Mouse (Mus musculus): ENCODE results near the gene Olfr1484. TPM values are rescaled to one million over a fixed set of nuclear protein-coding genes. Genes with fewer than 3 reads are reported as not detected.
"Not testable (repeated sequence)": the region's sequence is repeated elsewhere in the genome, so short reads cannot be mapped to it uniquely, and the experiment has no call there.

The Olfr1484 gene
- polyA plus RNA-seq (2012; rRNA removed): not detected in 2 replicates

DNA sequence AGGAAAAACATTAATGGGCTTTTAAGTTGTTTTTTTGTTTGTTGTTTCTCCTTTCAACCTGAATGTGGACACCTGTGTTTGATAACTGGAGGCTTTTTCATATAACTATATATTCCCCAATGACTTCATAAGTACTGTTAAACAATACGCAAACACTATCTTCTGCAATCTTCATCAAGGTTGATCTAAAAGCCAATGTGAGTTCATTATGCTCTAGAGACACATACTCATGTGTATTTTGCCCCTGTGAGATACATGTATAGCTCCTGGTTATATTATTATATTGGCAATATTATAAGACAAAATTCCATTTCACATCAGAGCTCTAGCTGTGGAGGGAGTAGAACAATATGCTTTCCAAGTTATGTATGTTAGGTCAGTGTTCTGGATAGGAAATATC is at the start of gene Olfr1484:
Gene Olfr1484, plus strand, starts transcription at position 301 of the 400 bp plus-strand sequence.
- Histone ChIP-seq H3K4me1 (ENCODE audit: control insufficient read depth, insufficient read depth, low read length) (no peaks in the 10 kb centered on the region), H3K27ac (ENCODE audit: insufficient read depth, low read length) (no peak within 1 kb of the TSS), H3K4me3 (replicated peaks; ENCODE audit: insufficient read depth, low read depth, low read length) (no peak within 1 kb of the TSS), H3K27me3 (ENCODE audit: control insufficient read depth, insufficient read depth, low read length) (no peaks in the 10 kb centered on the region)
- TF ChIP-seq POLR2A (IDR thresholded peaks at IDR 0.05; ENCODE audit: borderline replicate concordance, insufficient read depth, low read length) (no peak), CTCF (IDR thresholded peaks at IDR 0.05; ENCODE audit: borderline replicate concordance, insufficient read depth, low read depth, low read length) (no peak)
- DNase-seq: no peak
- 84% methylated on average over 1 of the region's 1 CpGs for WGBS

DNA sequence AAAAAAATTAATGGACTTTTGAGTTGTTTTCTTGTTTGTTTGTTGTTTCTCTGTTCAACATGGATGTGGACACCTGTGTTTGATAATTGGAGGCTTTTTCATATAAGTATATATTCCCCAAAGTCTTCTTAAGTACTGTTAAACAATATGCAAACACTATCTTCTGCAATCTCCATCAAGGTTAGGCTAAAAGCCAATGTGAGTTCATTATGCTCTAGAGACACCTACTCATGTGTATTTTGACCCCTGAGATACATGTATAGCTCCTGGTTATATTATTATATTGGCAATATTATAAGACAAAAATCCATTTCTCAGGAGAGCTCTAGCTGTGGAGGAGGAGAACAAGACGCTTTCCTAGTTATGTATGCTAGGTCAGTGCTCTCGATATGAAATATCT is 33.8 kb downstream of the Olfr1484 start, which contains the start of gene Olfr1487:
Gene Olfr1487, plus strand, starts transcription at position 301 of the 400 bp plus-strand sequence.
- not testable (repeated sequence) for H3K27me3 ChIP-seq (ENCODE audit: control insufficient read depth, insufficient read depth, low read length); H3K27ac ChIP-seq (ENCODE audit: insufficient read depth, low read length); DNase-seq; H3K4me1 ChIP-seq (ENCODE audit: control insufficient read depth, insufficient read depth, low read length); H3K4me3 ChIP-seq (replicated peaks; ENCODE audit: insufficient read depth, low read depth, low read length)
- 82% methylated on average over 2 of the region's 2 CpGs for WGBS

DNA sequence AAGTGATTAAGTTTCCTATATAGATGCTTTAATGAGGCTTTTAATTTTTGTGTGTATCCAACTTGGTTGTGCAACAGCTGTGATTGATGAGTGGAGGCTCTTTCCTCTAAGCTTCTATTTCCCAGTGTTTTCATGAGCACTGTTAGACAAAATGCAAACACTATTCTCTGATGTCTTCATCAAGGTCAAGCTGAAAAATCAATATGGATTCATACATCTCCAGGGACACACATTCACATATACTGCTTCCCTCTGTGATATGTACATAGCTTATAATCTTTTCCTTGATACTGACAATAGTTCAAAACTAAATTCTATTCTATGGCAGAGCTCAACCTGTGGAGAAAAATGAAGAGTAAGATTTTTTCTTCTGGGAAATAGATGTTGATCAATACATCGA is 48.0 kb downstream of the Olfr1484 start, which contains the start of gene Olfr1489:
Gene Olfr1489, plus strand, starts transcription at position 301 of the 400 bp plus-strand sequence.
- Histone ChIP-seq H3K27me3 (ENCODE audit: control insufficient read depth, insufficient read depth, low read length) (no peaks in the 10 kb centered on the region; the same call in 1 of the 2 replicates), H3K4me1 (ENCODE audit: control insufficient read depth, insufficient read depth, low read length) (no peaks in the 10 kb centered on the region), H3K4me3 (replicated peaks; ENCODE audit: insufficient read depth, low read depth, low read length) (no peak within 1 kb of the TSS), H3K27ac (ENCODE audit: insufficient read depth, low read length) (no peak within 1 kb of the TSS)
- TF ChIP-seq POLR2A (IDR thresholded peaks at IDR 0.05; ENCODE audit: borderline replicate concordance, insufficient read depth, low read length) (no peak), CTCF (IDR thresholded peaks at IDR 0.05; ENCODE audit: borderline replicate concordance, insufficient read depth, low read depth, low read length) (no peak)
- 78% methylated on average over 1 of the region's 1 CpGs for WGBS
- DNase-seq: no peak

Other genes with a start within 250 kb of the Olfr1484 start
- not detected in 2 replicates for gene Olfr1466, start 244.6 kb upstream of the Olfr1484 start, polyA plus RNA-seq (2012; rRNA removed)
- not detected in 2 replicates for gene Olfr1467, start 221.3 kb upstream of the Olfr1484 start, polyA plus RNA-seq (2012; rRNA removed)
- not detected in 2 replicates for gene Olfr1469, start 175.7 kb upstream of the Olfr1484 start, polyA plus RNA-seq (2012; rRNA removed)
- not detected in 2 replicates for gene Olfr1471, start 140.1 kb upstream of the Olfr1484 start, polyA plus RNA-seq (2012; rRNA removed)
- not detected in 2 replicates for gene Olfr1472, start 127.4 kb upstream of the Olfr1484 start, polyA plus RNA-seq (2012; rRNA removed)
- gene Olfr1474, start 113.9 kb upstream of the Olfr1484 start, polyA plus RNA-seq (2012; rRNA removed): not detected in 2 replicates
- gene Olfr1475, start 103.3 kb upstream of the Olfr1484 start, polyA plus RNA-seq (2012; rRNA removed): not detected in 2 replicates
- gene Olfr1477, start 83.0 kb upstream of the Olfr1484 start, polyA plus RNA-seq (2012; rRNA removed): not detected in 2 replicates
- not detected in 2 replicates for gene Olfr1480, start 55.6 kb upstream of the Olfr1484 start, polyA plus RNA-seq (2012; rRNA removed)
- not detected in 2 replicates for gene Olfr1487, start 33.9 kb downstream of the Olfr1484 start, polyA plus RNA-seq (2012; rRNA removed)
- not detected in 2 replicates for gene Olfr1489, start 48.1 kb downstream of the Olfr1484 start, polyA plus RNA-seq (2012; rRNA removed)
- gene Olfr1490, start 67.6 kb downstream of the Olfr1484 start, polyA plus RNA-seq (2012; rRNA removed): not detected in 2 replicates
- not detected in 2 replicates for gene Olfr1491, start 113.8 kb downstream of the Olfr1484 start, polyA plus RNA-seq (2012; rRNA removed)
- gene Olfr1493-ps1, start 139.8 kb downstream of the Olfr1484 start, polyA plus RNA-seq (2012; rRNA removed): not detected in 2 replicates
- not detected in 2 replicates for gene Olfr1494, start 156.2 kb downstream of the Olfr1484 start, polyA plus RNA-seq (2012; rRNA removed)
- not detected in 2 replicates for gene Olfr1495, start 181.1 kb downstream of the Olfr1484 start, polyA plus RNA-seq (2012; rRNA removed)
- not detected in 2 replicates for gene Olfr1496, start 194.4 kb downstream of the Olfr1484 start, polyA plus RNA-seq (2012; rRNA removed)
- not detected in 2 replicates for gene Olfr1497, start 214.7 kb downstream of the Olfr1484 start, polyA plus RNA-seq (2012; rRNA removed)
- gene Olfr1499, start 235.9 kb downstream of the Olfr1484 start, polyA plus RNA-seq (2012; rRNA removed): not detected in 2 replicates
- not detected in 2 replicates for gene Olfr1500, start 247.0 kb downstream of the Olfr1484 start, polyA plus RNA-seq (2012; rRNA removed)

All from cerebellum, adult 2 months (tissue).